Mouse (Mus musculus) left cerebral cortex, adult 2 months (tissue): ENCODE results near the gene Kansl3. TPM values are rescaled to one million over a fixed set of nuclear protein-coding genes. Genes with fewer than 3 reads are reported as not detected.

Experiments used
- DNase-seq, 2 experiments: peaks; one replicate each; pipeline ENCODE4 v3.0.0; 2021 to 2022; ENCODE audit warnings: low spot score in 2 of 2, mixed read lengths in 1 of 2; ENCODE audit errors: extremely low spot score in 1 of 2
- H3K27ac ChIP-seq: fragments of 200-600 bp; 2 replicates; pipeline ENCODE4 v1.8.1; 2022
- H3K4me3 ChIP-seq: fragments of 200-600 bp; 2 replicates; pipeline ENCODE4 v1.8.1; 2022
- CTCF ChIP-seq: fragments of 200-600 bp; IDR thresholded peaks from 2 replicates; pipeline ENCODE4 v1.8.1; 2022; ENCODE audit warnings: antibody characterized with exemption, mild to moderate bottlenecking, moderate library complexity
- intact Hi-C: fragments of 180-260 bp; cut with DNase I; formaldehyde crosslinking; loops from one replicate; pipeline ENCODE4 v1.15.1; 2025
- long read RNA-seq, 2 experiments: library from polyadenylated mRNA; stranded (forward); transcript quantifications; one replicate each; pipeline ENCODE4 v2.0.0; 2021; ENCODE audit warnings: borderline mapping rate in 2 of 2
- total RNA-seq, 2 experiments: library from RNA; stranded (reverse); gene quantifications; 2 replicates each; pipeline ENCODE4 v1.2.3; 2021

Gene Kansl3
- 10 to 100 TPM; 60.7 to 66.0 TPM for total RNA-seq
- long read RNA-seq, experiment 1, full-length matches to known transcripts = 23 of 94 reads
- long read RNA-seq, experiment 1, partial matches to known transcripts = 22 of 94 reads
- long read RNA-seq, experiment 1, other reads (novel, unspliced or antisense) = 49 of 94 reads
- long read RNA-seq, experiment 2, transcript Kansl3-209 (22 exons, 2,907 nt) = minor isoform, 9 of 90 reads
- long read RNA-seq, experiment 2, transcript Kansl3-205 (21 exons, 2,801 nt) = major isoform, 19 of 90 reads
- long read RNA-seq, experiment 2, partial matches to known transcripts = 24 of 90 reads
- long read RNA-seq, experiment 2, other reads (novel, unspliced or antisense) = 38 of 90 reads

GRCm38 (mm10) chr1:36368969-36369645 lies at the start of gene Kansl3:
Kansl3 (minus strand) TSS chr1:36369181.
- no peak for TF ChIP-seq CTCF
- intact Hi-C loops = loop anchor here (1.0 to 5.0 kb wide), 3 partner anchors 102 to 323 kb away; partner anchors contain the start of genes Cnnm4 and Cox5b
- Histone ChIP-seq H3K4me3 (peak within 1 kb of the TSS; percentile 89), H3K27ac (peak within 1 kb of the TSS; percentile 78)
- DNase-seq = peak; percentile 87 to 90

GRCm38 (mm10) chr1:36404531-36404930 lies 35.5 kb upstream of the Kansl3 start:
- Histone ChIP-seq H3K4me3 (no peak overlapping the region), H3K27ac (no peak overlapping the region)
- intact Hi-C loops = no loop called here
- no peak for DNase-seq
- no peak for TF ChIP-seq CTCF

- TF ChIP-seq CTCF = no peak
- Histone ChIP-seq H3K4me3 (no peak overlapping the region), H3K27ac (no peak overlapping the region)
- DNase-seq = no peak
- intact Hi-C loops = no loop called here
These were observed 32.5 kb upstream of the Kansl3 start for GRCm38 (mm10) chr1:36401509-36401908.

GRCm38 (mm10) chr1:36397041-36397440 lies 28.1 kb upstream of the Kansl3 start:
- TF ChIP-seq CTCF = no peak
- intact Hi-C loops = no loop called here
- H3K4me3 ChIP-seq = no peak overlapping the region
- no peak overlapping the region for H3K27ac ChIP-seq
- DNase-seq = no peak

- no peak for DNase-seq
- no peak; the same call in none of the 2 replicates for TF ChIP-seq CTCF
- Histone ChIP-seq H3K4me3 (no peak overlapping the region), H3K27ac (no peak overlapping the region)
- intact Hi-C loops = no loop called here
These were observed 10.6 kb upstream of the Kansl3 start for GRCm38 (mm10) chr1:36379582-36379981.

GRCm38 (mm10) chr1:36378880-36379279 lies 9.9 kb upstream of the Kansl3 start:
- no peak for TF ChIP-seq CTCF

GRCm38 (mm10) chr1:36371934-36372845 lies 3.2 kb upstream of the Kansl3 start, which contains the start of gene Fer1l5:
Fer1l5 (plus strand) TSS chr1:36372291.
- TF ChIP-seq CTCF = no peak
- intact Hi-C loops = no loop called here
- Histone ChIP-seq H3K4me3 (no peak within 1 kb of the TSS), H3K27ac (no peak within 1 kb of the TSS)
- no peak for DNase-seq

More at GRCm38 (mm10) chr1:36378880-36379279, 9.9 kb upstream of the Kansl3 start:
- intact Hi-C loops = no loop called here
- no peak overlapping the region for H3K4me3 ChIP-seq
- no peak overlapping the region for H3K27ac ChIP-seq
- DNase-seq = no peak

- Histone ChIP-seq H3K4me3 (no peak overlapping the region), H3K27ac (no peak overlapping the region)
- TF ChIP-seq CTCF = no peak
- intact Hi-C loops = no loop called here
- no peak for DNase-seq
These were observed 1.9 kb upstream of the Kansl3 start for GRCm38 (mm10) chr1:36370918-36371317.

- TF ChIP-seq CTCF = no peak
- DNase-seq = no peak
- intact Hi-C loops = loop anchor here (2.0 to 5.0 kb wide), 2 partner anchors 144 to 324 kb away; partner anchors contain the start of gene Cox5b
- peak overlapping the region; percentile 78 for H3K27ac ChIP-seq
- H3K4me3 ChIP-seq = peak overlapping the region; percentile 89
These were observed 641 bp downstream of the Kansl3 start for GRCm38 (mm10) chr1:36368112-36368968.

- TF ChIP-seq CTCF = no peak
- DNase-seq = no peak
These were observed 1.3 kb downstream of the Kansl3 start for GRCm38 (mm10) chr1:36367698-36368097.

More at GRCm38 (mm10) chr1:36367698-36368097, 1.3 kb downstream of the Kansl3 start:
- Histone ChIP-seq H3K27ac (no peak overlapping the region), H3K4me3 (peak overlapping the region; percentile 89)
- intact Hi-C loops = loop anchor here (2.0 to 5.0 kb wide), 2 partner anchors 145 to 325 kb away; partner anchors contain the start of gene Cox5b
